Mouse (Mus musculus): ENCODE results near the gene Olfr1076.
"Not testable (repeated sequence)": the region's sequence is repeated elsewhere in the genome, so short reads cannot be mapped to it uniquely, and the experiment has no call there.

Olfr1076 gene

GRCm38 (mm10) chr2:86508161-86508560, at the start of gene Olfr1076:
TSS of gene Olfr1076 (plus strand) at chr2:86508461.
- no peak for ATAC-seq (ENCODE audit: low TSS enrichment)

DNA sequence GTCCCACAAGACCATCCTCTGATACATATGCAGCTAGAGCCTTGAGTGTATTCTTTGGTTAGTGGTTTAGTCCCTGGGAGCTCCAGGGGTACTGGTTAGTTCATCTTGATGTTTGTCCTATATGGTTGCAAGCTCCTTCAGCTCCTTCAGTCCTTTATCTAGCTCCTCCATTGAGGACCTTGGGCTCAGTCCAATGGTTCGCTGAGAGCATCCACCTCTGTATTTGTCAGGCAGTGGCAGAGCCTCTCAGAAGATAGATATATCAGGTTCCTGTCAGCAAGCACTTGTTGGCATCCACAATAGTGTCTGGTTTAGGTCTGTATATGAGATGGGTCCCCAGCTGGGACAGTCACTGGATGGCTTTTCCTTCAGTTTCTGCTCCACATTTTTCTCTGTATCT, 47.8 kb upstream of the Olfr1076 start:
- no peak for ATAC-seq (ENCODE audit: low TSS enrichment)

DNA sequence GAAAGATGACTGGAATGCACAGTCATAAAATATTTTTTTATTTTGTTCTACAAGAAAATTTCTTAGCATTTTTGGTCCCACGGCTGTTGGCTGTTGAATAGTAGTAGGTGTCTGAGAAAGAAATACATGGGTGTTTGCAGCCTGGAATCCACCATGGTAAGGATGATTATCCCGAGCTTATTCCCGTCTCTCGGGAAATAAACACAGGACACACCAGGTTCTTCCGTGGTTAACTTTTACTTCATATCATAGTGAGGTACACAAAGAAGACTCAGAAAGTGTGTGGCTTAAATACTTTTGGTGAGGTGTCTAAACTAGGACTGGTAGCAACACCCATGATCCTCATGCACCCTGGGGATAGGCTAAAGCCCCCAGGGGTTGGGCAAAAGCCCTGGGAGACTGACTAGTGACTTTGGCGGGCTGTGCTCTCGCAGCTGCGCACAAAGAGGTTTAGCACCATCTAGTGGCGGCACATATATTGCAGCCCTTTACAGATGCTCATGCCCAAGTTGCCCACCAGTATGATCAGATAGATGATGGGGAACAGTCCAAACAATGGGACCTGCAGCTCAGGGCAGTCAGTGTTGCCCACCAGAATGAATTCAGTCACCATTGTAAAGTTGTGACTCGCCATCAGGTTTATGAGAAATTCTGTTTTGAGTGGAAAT, 43.7 kb upstream of the Olfr1076 start:
- ATAC-seq (ENCODE audit: low TSS enrichment) = peak; percentile 59; the same call in 1 of the 2 replicates

- no peak for ATAC-seq (ENCODE audit: low TSS enrichment)
Measured at GRCm38 (mm10) chr2:86487286-86487685, 21.0 kb upstream of the Olfr1076 start, which contains the start of gene Olfr228. TSS of gene Olfr228 (minus strand) at chr2:86487386.

- ATAC-seq (ENCODE audit: low TSS enrichment) = no peak
Measured at GRCm38 (mm10) chr2:86530991-86531390, 22.7 kb downstream of the Olfr1076 start.

GRCm38 (mm10) chr2:86542380-86542779, 34.1 kb downstream of the Olfr1076 start, which contains the start of gene Olfr1079:
TSS of gene Olfr1079 (minus strand) at chr2:86542480.
- ATAC-seq (ENCODE audit: low TSS enrichment) = no peak

- ATAC-seq (ENCODE audit: low TSS enrichment) = not testable (repeated sequence)
Measured at GRCm38 (mm10) chr2:86558135-86558534, 49.9 kb downstream of the Olfr1076 start, which contains the start of gene Olfr1080. TSS of gene Olfr1080 (minus strand) at chr2:86558235.
